Mouse (Mus musculus): Measurements from ENCODE around the gene Mslnl. TPM values are rescaled to one million over a fixed set of nuclear protein-coding genes. Genes with fewer than 3 reads are reported as not detected.
A peak's percentile ranks its signal among the peaks of the same experiment; 100 is the strongest.

Mslnl gene
- total RNA-seq, 2 experiments from 2014 or later, result not detected

DNA sequence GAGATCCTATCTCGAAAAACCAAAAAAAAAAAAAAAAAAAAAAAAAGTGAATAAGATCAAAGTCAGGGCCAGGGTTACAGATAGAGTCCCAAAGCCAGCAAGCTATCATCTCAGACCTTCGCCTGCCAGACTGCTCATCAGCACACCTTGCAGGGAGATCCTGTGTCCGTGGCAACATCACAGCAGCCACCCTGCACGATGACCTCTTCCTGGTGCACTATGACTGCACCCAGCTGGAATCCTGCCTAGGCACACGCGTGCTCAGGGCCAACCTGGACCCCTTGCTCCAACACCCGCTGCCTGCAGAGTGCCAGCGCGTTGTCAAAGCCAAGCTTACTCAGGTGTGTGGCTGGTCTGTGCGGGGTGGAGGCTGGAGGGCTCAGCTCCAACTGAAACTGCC, 8.5 kb downstream of the Mslnl start:
- DNase-seq, result no peak

DNA sequence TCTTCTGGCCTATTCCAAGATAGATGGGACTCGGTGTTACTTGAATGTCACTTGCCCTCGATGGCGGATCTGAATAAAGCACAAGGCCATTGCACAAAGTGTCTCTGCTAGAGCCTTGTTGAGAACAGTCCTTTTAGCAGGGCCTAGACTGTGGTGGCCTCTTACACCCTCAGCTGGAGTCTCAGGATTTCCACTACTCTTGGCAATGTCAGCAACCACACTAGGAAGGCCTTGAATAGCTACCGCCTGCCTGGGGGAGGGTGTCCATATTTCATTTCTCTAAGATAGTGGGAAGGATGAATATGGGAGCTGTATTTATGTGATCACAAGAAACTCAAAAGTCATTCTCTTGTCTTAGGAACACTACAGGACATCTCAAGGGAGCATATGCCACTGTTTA, 12.4 kb downstream of the Mslnl start:
- DNase-seq, result no peak

DNA sequence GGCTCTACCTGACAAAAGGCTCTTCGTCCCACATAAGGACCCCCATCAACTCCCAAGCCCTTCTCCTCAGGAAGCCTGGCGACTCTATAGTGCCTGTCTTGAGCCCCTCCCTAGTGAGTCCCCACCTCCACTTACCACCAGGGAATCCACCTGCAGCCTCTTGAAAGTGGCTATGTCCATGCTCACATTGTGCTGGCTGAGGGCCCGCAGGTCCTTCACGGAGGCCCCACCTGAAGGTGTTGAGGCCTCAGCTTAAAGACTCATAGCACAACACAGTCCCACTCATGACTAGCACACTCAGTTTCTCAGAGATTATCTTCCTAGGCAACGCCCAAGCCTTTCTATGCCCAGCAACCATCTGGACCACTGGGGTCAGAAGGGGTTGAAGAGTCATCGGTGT, 13.5 kb downstream of the Mslnl start:
- DNase-seq, result no peak

DNA sequence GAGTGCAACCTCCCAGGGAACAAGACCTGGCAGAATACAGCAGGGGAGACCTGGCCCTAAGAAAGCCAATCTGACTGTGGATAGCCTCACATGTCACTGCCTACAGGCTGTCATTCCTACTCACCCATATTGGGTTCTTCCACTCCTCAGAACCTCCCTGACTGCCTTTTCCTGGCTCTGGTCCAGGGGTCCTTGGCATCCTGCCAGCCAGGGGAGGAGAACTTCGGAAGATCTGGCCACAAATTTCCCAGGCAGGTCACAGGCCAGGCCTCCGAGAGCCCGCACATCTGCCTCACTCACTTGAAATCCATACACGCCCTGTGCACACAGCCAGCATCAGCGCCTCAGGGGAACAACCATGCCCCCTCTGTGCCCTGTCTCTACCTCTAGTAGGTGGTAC, 15.6 kb downstream of the Mslnl start:
- peak; percentile 35 to 50 for DNase-seq

DNA sequence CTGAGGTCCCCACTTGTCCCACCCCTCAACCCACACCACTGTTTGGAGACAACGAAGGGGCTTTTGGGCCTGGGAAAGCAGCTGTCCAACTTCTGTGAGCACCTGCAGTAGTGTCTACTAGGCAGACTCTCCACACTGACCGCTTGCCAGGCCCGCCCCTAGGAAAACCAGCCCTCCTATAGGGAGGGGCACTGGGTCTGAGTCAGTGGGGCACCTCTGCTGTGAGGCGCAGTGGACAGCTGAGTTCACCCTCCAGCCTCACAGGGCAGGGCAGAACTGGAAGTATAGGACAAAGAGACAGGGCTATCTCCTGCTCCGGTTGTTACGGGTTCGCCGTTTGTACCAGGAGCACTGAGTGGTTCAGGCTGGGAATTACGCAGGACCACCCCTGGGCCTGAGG, 18.4 kb downstream of the Mslnl start, which contains the start of gene Msln:
TSS of gene Msln (minus strand) at position 138 of the 400 bp plus-strand sequence.
- DNase-seq, result no peak

DNA sequence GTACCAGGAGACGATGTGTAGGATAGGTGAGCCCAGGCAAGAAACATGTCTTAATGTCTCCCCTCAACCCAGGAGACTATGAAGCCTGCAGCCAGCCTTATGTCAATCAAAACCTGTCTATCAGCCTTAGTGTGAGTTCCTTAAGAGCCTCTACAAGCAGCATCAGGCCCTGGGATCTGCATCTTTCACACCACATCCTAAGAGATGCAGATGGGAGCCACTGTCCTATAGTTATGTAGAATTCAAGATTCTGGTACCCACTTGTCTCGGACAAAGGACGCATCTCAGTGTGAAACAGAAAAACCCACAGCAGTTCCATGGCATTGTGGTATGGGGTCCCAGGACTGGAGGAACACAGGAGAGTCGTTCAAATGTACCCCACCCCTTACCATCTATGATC, 19.2 kb downstream of the Mslnl start:
- DNase-seq, result no peak

DNA sequence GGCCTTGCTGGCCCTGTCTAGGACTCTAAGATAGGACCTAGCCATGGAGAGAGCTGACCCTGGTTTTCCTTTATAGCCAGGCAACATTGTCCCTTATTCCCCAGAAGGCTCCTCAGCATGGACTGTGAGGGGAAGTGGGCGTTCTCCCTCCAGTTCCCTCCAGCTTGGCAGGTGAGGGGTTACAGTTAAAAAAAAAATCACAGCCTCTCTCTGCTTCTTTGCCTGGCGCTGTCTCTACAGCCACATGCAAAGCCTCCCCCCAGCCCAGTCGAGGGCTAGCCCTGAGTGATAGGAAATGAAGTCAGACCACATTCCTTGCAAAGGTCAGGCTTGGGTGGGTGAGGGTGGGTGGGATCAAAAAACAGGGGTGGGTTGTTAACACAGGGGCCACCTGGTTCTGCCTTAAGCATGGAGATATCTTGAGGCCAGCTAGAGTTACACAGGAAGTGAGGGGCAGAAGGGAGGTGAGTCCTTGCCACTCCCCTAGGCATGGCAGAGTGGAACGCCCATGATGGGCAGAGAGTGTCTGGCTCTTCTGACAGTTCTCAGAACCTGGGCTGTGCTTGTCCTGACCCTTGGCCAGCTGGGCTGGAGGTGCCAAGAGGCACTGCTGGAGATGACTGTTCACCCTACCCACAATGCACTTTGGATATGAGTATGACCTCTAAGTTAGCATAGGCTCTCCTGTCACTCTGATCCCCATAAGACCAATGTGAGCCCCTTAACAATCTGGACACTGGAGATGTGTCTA, 20.0 kb downstream of the Mslnl start:
- no peak for DNase-seq

DNA sequence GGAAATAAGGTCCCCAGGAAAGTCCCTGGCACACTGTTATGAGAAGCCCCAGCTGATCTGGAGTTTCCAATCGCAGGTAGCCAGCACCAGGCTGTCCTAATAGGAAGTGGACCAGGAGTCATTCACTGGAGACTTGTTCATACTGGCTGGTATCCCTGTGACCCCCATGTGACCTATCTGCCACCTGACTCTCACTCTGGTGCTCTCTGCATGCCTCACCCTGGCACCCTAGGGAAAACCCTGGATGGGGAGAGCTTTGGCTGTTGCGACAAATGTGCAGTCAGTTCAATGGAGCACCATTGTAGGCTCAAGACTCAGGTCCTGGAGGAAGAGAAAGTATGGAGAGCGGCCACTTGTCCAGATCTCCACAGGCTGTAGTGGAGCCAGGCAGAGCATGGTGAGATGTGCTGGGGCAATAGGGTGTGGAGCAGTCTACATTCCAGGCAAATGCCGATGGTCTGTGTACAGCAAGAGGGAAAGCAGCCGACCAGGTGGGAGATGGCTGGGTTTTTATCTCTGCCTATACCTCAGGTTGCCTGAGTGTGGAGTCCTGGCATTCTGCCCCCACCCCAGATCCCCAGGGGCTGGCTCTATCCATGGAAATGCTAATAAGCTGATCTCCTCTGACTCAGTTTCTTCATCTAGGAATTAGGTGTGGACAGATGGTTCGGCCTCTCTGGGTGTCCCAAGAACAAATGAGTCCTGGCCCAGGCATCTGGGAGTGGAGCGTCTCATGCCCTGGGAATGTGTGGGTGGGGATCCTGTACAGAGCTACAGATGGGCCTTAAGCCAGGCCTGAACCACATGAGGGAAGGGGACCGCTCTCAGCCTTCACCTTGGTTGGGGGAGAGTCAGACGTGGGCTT, 20.8 kb downstream of the Mslnl start:
- DNase-seq, result peak in 1 of 2 experiments; percentile 26

DNA sequence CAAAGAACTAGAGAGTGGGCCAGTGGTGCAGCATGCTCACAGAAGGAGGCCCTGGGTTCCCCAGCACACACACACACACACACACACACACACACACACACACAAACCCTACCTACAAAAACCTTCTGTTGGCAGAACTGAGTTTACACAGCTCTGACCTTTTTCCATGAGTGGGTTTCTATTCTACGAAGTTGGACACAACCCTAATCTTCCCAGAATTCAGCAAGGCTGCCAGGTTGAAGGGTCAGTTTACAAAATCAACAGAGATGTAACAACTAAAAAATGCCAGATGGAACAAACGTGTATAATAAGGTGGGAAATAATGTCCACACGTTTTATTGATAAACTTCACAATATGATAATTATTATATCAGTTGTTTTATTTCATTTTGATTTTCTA, 21.8 kb downstream of the Mslnl start:
- no peak for DNase-seq

DNA sequence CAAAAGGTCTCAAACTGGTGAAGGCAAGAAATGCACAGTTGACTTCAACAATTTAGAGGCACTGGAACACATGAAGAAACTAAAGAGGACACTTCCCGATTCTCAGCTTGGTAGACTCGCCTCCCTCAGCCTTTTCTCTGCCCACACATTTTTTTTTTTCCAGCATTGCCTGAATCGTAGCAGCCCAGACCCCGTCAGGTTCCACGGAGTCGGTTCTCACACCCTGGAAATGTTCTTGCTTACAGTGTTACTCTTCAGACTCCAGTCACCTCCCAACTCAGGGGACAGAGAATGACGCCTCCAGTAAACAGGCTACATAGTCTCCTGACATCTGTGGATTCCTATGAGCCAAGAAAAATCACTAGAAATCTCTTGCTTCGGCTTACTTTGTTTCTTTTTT, 24.3 kb downstream of the Mslnl start:
- no peak for DNase-seq

DNA sequence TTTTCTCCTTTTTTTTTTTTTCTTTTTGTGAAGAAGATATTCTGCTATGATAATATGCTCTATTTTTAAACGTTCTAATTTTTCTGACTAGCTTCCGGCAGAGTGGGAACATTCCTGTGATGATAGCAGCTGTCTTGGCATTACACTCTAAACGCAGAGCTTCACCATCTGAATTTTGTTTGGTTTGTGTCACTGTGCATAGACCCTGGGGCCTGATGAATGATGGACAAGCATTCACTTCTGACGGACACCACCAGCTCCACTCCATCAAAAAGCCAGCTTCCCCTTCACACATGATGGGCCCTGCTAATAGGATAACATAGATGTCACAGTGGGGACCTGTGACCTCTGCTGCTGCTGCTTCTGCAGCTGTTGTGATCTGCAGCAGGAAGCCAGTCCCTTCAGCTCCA, 25.7 kb downstream of the Mslnl start:
- DNase-seq, result no peak

DNA sequence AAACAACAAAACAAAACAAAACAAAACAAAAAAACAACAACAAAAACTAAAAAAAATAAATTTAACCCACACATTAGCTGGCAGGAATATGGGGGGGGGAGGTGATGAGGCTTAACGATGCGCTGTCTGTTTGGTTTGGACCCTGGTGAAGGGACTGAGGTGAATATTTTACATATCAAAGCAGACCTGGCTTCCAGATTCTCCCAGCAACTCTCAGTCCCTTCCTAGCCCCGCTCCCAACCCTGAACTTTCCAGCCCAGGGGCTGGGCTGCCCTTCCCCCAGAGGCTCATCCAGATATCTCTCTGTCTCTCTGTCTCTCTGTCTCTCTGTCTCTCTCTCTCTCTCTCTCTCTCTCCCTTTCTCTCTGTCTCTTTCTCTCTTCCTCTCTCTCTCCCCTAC, 26.7 kb downstream of the Mslnl start:
- DNase-seq, result no peak

DNA sequence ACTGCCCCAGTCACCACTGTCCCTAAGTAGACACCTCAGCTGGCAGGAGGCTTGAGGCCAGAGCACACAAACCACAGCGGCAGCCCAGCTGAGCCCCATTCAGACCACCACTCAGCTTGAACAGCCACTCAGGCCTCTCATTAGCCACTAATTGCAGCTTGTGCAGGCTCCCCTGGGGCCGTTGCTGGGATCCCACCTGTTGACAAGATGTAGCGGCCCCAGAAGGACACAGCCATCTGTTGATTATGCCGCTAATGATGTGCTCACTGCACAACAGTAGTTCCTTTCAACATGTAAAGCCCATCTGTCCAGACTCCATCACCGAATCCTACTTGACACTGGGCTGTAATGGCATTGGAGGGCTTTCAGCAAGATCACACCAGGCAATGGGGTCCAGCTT, 30.0 kb downstream of the Mslnl start:
- no peak for DNase-seq

DNA sequence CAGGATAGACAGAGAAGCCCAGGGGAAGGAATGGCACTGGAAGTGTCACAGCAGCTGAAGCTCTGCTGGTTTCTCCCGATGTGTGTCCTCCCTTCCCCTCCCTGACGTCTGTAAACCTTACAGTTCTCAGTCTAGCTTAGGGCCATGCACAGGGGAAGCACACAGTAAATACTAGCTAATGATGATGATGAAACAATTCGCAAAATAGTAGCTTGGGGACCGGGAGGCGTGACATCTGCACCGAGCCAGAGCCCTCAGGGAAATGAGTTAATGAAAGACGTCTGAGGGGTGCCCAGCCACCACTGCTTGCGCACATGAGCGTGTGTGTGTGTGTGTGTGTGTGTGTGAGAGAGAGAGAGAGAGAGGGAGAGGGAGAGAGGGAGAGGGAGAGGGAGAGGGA, 33.5 kb downstream of the Mslnl start:
- no peak for DNase-seq

DNA sequence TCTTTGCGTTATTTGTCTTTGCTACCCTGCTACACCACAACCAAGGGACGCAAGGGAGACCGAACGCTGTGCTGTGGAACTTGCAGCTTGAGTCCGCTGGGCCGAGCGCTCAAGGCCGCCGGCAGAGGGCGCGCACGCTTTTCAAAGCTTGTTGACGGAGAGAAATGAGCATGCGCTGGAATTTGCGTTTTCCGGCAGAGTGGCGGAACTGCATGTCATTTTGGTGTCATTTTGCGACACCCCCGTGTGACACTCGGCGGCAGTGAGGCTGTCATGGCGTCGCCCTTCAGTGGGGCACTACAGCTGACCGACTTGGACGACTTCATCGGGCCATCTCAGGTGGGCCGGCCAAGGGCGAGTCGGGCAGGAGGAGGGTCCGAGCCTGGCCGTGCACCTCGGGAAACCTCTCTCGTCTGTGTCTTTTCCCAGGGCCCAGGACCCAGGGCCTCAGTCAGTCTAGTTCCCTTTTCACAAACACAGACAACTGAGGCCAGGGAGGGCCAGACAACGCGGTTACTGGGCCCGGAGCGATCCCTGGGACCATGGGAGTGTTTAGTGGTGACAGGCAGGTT, 37.8 kb downstream of the Mslnl start, which contains the start of gene Narfl:
TSS of gene Narfl (plus strand) at position 228 of the 572 bp plus-strand sequence.
- peak; percentile 96 to 99 for DNase-seq

DNA sequence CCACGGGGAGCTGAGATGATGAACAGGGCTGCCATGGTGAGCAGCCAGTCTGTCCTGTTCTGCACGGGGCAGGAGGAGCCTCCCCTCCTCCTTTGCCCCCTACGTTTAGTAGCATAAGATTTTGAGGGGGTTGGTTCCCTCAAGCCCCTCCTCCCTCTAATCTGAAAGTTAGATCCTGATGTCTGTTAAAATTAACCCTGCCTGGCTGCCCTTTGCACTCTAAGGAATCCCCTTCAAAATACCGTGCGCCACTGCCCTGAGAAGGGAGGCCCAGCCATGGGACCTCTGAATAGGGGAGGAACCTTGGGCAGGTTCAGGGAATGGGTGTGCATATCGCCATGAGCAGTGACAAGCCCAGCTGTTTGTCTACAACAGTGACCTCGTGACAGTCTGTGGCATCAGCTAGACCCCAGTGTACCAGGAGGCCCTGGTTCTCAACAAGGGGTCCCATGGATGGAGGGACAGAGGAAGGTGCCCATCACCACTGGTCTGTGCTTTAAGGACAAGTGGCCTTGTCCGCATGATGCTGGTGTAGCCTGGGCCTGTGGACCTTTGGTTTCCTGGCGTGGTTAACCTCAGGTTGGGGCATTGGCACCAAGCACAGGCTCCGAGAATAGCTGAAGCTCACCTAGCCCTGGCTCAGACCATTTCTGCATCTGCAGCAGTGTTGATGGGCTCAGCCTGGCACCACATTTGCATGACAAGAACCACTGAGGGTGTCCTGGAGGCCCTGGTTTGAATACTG, 39.6 kb downstream of the Mslnl start:
- DNase-seq, result no peak

DNA sequence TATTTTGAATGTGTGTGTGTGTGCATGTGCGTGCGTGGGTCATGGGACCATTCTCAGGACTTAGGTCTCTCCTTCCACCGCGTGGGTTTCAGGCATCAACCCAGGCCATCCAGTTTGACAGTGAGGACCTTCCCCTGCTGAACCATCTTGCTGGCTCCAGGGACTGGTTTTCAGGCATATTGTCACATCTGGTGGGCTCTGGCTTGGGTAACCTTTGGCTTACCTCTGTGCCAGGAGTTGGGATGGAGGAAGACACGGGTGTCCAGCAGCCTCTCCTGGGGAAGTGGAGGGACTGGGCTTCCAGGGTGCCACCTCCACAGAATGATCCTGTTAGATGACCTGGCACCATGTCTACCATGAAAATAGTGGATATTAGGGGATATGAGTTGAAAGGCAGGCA, 42.1 kb downstream of the Mslnl start:
- no peak for DNase-seq

DNA sequence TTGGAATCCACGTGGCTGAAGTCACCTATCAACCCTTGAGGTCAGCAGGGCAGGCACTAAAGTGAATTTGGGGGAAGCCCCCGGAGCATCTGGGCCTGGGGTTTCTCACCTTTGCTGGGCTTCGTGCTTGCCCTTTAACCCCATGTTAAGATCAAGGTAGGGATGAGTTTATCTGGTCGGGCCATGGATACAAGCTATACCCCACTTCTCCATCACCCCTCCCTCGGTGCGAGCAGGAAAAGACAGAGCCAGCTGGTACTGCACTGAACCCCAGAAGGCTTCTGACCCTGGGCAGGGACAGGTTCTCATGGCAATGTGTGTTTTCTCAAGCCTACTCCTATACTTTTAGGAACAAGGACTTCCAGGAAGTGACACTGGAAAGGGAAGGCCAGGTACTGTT, 45.5 kb downstream of the Mslnl start:
- DNase-seq, result no peak

DNA sequence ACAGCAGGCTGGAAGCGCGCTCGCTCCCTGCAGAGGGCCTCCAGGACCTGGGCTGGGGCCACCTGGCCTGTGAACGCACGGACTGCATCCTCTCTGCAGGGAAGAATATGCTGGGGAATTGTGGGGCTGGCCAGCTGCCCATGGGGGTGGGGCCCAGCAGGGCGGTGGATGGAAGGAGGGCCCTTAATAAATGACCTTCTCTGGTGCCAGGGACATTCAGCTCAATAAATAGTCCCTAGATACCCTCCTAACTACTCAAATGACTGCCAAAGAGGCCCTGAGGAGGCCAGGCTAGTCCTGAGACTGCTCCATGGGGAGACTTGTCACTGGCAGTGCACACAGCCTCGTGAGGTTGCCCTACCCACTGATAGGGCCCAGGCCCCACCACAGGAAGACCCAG, 47.2 kb downstream of the Mslnl start:
- peak; percentile 58 to 64 for DNase-seq

DNA sequence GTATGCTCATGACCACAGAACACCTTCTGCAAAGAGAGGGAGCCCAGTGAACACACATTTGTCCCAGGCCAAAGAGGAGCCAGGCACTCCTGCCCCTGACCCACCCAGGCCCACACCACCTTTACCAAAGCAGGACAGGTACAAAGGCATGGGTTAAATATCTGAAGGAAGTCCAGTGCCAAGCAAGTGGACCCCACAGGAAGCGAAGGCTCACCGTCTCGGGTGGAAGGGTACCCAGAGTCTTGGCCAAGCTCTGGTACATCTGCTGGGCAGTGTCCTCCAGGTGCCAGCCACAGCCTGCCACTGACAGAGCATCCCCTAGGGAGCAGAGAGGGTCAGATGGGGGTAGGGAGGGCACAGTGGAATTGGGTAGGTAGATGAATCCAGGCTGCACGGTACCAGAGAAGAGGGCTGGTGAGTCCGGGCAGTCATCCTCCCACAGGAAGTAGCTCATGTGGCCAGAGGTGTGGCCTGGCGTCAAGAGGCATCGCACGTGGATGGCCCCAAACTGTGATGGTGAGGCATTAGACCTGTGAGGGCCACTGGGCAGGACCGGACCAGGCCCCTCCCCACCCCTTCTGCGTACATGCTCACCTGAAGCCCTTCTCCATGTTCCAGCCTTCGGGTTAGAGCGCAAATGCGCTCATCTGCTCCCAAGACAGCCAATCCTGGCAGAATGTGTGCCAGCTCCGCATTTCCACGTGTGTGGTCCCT, 48.2 kb downstream of the Mslnl start:
- no peak for DNase-seq

DNA sequence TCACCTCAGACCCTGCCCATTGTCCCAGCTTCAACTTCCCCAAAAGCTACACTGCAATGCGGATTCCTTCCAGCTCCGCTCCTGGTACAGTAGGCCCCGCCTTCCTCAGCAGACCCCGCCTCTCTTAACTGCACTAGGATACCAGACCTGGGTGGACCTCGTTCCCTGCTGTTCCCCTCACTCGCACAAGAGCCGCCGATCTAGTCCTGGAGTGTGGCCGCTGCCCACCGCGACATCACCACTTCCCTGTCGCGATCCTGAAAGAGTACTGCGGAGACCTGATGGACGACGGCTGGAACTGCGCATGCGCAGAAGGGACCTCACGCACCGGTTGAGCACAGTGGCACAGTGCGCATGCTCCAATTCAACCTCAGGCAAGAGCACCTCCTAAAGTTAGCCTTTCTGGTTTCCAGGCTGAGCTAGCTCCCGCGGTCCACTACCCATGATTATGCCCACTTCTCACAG, 49.5 kb downstream of the Mslnl start, which contains the start of gene Haghl:
TSS of gene Haghl (minus strand) at position 393 of the 465 bp plus-strand sequence.
- peak; percentile 96 to 97 for DNase-seq

Data from heart, adult 18-20 months (tissue).